Mouse (Mus musculus) gonadal fat pad, adult 2 months (tissue): Measurements from ENCODE around the gene Tmem62. TPM values are rescaled to one million over a fixed set of nuclear protein-coding genes. Genes with fewer than 3 reads are reported as not detected.
"Not testable (repeated sequence)": the region's sequence is repeated elsewhere in the genome, so short reads cannot be mapped to it uniquely, and the experiment has no call there.

Experiments
- DNase-seq: peaks from one replicate; pipeline ENCODE4 v3.0.0-alpha.2; 2012; ENCODE audit warnings: low read depth
- polyA plus RNA-seq: library from polyadenylated mRNA; depleted of rRNA; stranded (reverse); fragments of >200 nt; gene quantifications from 2 replicates; pipeline ENCODE4 v1.2.3, GENCODE M21; 2012

The Tmem62 gene
- polyA plus RNA-seq, 1 experiment = 10.7 TPM

GRCm38 (mm10) chr2:120991196-120991595 lies 14.4 kb downstream of the Tmem62 start:
- no peak for DNase-seq

- DNase-seq = not testable (repeated sequence)
Observed at GRCm38 (mm10) chr2:120996607-120997006, 19.8 kb downstream of the Tmem62 start.

GRCm38 (mm10) chr2:120998863-120999262 lies 22.0 kb downstream of the Tmem62 start:
- no peak for DNase-seq

GRCm38 (mm10) chr2:121003586-121003985 lies 26.8 kb downstream of the Tmem62 start:
- no peak for DNase-seq

DNA sequence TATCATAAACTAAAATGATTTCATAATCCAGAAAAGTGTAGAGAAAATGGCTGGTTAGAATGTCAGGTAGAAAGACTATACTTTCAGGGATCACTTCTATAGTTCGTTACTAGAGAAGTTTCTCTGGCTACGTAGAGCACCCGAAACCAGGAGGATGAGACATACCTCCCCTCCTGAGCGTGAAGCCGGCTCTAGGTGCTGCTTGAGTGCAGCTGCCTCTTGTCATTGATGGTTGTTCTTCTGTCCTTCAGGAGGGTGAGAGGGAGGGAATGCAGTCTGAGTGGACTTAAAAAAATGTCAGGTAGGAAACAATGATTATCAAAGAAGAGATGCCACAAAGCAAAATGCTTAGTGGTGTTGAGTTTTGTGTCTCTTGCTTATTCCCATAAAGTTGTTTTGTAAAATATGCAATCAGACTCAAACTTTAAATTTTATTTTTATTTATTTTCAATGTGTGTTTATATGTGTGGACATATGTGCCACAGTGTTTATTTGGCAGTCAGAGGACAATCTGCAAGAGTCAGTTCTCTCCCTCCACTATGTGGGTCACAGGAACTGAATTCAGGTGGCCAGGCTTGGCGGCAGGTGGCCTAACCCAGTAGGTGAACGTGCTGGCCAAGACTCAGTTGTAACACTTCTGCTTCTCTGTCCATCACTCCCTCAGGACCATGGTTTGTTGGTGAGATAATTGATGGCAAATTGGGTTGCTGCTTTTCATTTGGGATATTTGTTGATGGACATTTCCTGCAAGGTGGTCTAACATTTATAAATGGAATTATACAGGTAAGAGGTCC lies 27.4 kb downstream of the Tmem62 start:
- DNase-seq = no peak

GRCm38 (mm10) chr2:121006986-121007385 lies 30.2 kb downstream of the Tmem62 start:
- DNase-seq = no peak

DNA sequence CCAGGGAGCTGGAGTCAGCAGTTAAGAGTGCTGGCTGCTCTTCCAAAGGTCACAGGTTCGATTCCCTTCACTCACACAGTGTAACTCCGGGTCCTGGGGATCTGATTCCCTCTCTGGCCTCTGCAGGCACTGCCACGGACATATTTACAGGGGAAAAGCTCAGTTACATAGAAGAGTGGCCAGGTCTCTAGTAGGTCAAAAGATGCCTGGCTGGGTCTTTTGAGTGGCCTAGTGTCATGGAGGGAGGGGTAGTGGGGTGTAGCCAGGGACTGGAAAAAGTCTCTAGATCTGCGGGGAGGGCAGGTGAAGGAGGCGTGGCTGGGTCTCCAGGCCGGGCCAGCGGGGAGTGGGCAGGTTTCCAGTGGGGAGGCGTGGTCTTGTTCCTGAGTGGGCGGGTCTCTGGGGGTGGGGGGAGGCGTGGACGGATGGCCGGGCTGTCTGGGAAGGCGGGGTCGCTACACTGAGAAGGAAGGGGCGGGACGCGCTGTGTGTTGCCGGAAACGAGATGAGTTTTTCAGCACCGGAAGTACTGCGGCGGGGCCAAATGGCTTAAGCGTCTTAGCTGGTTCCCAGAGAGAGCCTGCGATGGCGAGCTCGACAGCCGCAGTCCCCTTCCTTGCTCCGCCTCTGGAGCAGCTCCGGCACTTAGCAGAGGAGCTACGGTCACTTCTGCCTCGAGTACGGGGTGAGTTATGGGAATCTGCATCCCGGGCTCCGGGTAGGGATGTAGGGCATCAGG lies 31.3 kb downstream of the Tmem62 start, which contains the start of gene Ccndbp1:
Gene Ccndbp1 (plus strand): TSS at position 479 of the 739 bp plus-strand sequence.
- no peak for DNase-seq

GRCm38 (mm10) chr2:121008664-121009007 lies 31.8 kb downstream of the Tmem62 start:
- no peak for DNase-seq

GRCm38 (mm10) chr2:121009071-121009677 lies 32.4 kb downstream of the Tmem62 start:
- no peak for DNase-seq

DNA sequence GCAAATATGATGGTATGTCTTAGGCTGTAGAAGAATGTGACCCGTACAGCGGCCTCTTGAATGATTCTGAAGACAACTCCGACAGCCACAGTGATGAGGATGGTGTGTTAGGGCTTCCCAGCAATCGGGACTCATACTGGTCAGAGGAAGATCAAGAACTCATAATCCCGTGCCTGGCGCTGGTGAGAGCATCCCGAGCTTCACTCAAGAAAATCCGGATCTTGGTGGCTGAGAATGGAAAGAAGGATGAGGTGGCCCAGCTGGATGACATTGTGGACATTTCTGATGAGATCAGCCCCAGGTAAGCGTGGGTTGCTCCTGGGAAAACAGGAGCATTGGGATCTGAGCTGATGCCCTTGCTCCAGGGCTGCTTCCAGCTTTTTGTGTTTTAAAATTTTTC lies 35.9 kb downstream of the Tmem62 start:
- DNase-seq = no peak

DNA sequence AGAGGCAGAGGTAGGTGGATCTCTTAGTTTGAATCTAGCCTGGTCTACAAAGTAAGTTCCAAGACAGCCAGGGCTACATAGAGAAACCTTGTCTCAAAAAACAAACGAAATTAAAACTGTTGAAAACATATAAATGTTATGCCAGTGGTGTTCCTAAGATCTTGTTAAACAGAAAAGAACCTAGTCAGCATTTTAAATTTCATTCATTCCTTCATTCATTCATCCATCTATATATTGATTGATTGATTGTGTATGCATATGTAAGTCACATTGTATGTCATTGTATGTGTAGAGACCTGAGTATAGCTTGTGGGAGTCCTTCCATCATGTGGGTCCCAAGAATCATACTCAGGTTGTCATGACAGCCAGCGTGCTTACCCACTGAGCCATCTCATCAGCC lies 38.7 kb downstream of the Tmem62 start:
- DNase-seq = no peak

DNA sequence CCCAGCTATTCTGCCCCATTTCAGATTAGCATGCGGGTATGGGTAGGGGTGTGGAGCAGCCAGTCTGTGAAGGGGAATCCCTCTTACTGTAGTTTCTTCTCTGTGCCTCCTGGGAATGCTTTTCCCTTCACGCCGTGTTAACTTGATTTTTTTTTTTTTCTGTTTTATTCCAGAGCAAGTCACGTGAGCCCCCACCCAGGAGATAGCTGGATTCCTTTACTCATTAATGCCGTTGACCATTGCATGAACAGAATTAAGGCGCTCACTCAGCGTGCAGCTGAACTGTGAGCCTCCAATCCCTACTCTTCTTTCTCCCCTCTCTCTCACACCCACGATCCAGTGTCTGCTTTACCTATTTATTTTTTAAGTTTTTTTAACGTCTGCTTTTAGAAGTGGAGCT lies 39.4 kb downstream of the Tmem62 start:
- DNase-seq = no peak

GRCm38 (mm10) chr2:121017151-121017550 lies 40.3 kb downstream of the Tmem62 start:
- DNase-seq = no peak

- DNase-seq = no peak
Observed at GRCm38 (mm10) chr2:121022918-121023317, 46.1 kb downstream of the Tmem62 start.

DNA sequence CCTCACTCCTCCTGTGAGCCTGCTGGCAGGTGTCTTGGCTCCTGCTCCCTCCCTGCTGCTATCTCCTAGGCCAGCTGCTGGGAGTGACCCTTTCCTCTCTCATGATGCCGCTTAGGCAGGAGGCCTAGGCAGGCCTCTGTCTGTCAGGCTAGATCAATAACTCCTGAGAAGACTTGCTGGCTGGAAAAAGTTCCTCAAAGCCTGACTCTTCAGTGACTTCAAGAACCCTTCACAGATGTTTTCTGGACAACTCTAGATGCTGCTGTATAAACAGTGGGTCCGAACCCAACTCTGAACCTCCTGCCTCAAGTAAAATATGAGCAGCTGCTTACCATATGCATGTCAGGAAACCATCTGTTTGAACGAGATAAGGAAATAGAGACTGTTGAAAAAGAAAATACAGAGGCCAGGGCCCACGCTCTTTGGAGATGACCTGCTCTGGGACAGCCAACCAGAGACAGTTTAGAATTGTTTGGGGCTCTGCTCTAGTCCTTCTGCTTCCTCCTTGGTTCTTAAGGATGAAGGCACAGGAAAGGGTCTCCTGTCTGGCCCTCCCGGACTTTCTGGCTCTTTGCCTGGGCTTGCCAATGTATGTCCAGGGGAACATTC lies 60.0 kb downstream of the Tmem62 start, which contains the start of gene Epb42:
Gene Epb42 (minus strand): TSS at position 340 of the 609 bp plus-strand sequence.
- no peak for DNase-seq

DNA sequence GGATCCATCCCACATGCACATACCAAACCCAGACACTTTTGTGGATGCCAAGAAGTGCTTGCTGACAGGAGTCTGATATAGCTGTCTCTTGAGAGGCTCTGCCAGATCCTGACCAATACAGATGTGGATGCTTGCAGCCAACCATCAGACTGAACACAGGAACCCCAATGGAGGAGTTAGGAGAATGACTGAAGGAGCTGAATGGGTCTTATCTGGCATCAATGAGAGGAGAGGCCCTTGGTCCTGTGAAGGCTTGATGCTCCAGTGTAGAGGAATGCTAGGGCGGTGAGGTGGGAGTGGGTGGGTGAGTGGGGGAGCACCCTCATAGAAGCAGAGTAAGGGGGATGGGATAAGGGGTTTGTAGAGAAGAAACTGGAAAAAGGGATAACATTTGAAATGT lies 62.0 kb downstream of the Tmem62 start:
- not testable (repeated sequence) for DNase-seq

- DNase-seq = no peak
Observed at GRCm38 (mm10) chr2:121039382-121039781, 62.6 kb downstream of the Tmem62 start.

DNA sequence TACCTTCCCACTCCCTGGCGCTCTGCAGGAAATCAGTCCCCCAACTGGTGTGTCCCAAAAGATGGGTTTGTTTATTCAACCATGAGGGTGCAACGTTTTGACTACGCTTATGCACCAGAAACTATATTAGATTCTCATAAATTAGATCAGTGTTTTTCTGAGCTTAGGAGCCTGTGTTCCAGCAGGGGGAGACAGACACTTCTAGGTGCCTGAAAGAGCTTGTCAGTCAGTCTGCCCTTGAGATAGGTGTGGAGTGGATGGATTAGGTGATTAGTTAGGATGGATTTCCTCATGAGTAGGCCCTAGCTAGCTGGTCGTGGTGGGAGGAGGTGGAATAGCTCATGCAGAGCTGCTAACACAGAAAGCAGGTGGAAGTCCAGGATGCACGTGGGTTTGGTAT lies 64.3 kb downstream of the Tmem62 start:
- no peak for DNase-seq

DNA sequence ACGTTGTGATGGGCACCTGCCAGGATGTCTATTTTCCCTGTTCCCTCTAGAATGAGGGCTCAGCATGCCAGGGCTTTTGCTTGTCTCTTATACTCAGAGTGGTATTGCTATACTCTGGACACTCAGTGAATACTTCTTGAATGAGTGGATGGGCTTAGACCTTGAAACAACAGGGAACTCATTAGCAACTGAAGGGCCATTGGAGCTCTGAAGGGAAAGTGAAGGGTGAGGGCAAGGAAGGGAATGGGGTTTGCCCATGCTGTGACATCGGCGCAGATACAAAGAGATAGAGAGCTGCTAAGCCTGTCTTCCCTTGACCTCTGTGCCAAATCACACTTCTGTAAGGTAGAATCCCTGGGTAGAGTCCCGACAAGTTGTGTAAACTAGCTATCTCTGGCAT lies 68.8 kb downstream of the Tmem62 start:
- no peak for DNase-seq

DNA sequence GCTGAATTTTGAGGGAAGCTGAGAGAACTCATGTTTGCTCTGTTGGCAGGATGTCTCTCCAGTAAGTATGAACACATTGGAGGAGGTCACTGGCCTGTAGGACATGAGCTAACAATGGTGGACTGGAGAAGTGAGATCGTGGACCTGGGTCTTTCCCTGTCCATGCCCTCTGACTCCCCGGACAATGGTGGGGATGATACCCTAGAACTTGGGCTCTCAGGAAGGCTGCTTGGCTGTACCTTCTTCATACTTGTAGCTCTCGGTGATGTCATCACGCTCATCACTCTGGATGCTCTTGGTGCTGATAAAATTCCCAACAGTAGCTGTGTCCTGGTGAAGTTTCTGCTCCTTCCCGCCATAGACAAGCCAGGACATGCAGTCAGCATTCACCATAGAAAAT lies 75.4 kb downstream of the Tmem62 start:
- DNase-seq = no peak

DNA sequence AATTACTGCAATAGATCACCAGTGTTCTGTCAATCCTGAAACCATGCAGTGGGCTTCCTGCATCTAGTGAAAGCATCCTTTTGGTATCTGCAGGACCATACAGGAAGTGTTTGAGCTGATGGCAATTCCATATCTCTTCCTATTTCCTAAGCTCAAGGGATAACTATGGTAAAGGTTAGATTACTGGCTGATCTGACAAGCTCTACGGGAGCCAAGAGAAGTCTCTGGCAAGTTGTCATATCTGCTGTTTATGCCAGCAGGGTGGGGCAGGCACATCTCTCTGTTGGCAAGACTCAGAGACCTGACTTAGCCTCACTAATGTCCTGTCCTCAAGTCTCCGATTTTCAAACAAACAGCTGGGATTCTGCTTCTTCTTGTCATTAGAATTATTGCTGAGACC lies 77.2 kb downstream of the Tmem62 start:
- no peak for DNase-seq

DNA sequence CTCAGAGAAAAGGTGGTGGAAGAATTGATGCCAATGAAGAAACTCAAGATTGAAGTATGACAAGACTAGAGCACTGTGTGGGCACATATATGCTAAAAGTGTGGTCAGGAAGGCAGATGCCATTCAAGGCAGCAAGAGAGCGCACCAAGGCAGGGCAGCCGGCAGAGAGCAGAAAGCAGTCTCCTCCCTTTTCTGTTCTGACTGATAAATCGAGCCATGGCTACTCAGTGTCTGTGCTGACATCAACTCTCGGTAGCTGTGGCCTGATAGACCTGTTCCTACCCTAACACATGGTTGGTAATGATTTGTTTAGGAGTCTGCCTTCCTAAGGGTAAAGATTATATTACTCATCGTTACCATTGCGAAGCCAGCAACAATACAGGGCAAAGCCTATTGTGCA lies 79.1 kb downstream of the Tmem62 start:
- no peak for DNase-seq
